Mouse (Mus musculus): ENCODE measurements around the gene Klk8.

GRCm38 (mm10) chr7:43752806-43753205 lies 44.6 kb upstream of the Klk8 start:
- TF ChIP-seq CTCF (IDR thresholded peaks at IDR 0.05; ENCODE audit: borderline replicate concordance, extremely low read depth, insufficient read depth, insufficient read length) (no peak), POLR2A (IDR thresholded peaks at IDR 0.05; ENCODE audit: borderline replicate concordance, extremely low read depth, insufficient read depth, insufficient read length, poor library complexity, severe bottlenecking) (no peak)

Measured in brain, embryonic 14.5 days (tissue).